Mouse (Mus musculus) C2C12 (cell line): Measurements from ENCODE around the gene Trim41. TPM values are rescaled to one million over a fixed set of nuclear protein-coding genes. Genes with fewer than 3 reads are reported as not detected.
A peak's percentile ranks its signal among the peaks of the same experiment; 100 is the strongest.

Experiments used
- H3K27me3 ChIP-seq: one replicate; pipeline ENCODE4 v1.6.1; 2011; ENCODE audit not compliant: control insufficient read depth, insufficient read depth, insufficient read length
- H3K36me3 ChIP-seq: one replicate; pipeline ENCODE4 v1.6.1; 2011; ENCODE audit not compliant: control insufficient read depth, insufficient read depth
- H3K4me3 ChIP-seq: one replicate; pipeline ENCODE4 v1.5.1; 2011; ENCODE audit warnings: mild to moderate bottlenecking, control low read depth; ENCODE audit not compliant: poor library complexity, insufficient read depth, severe bottlenecking
- H3K79me2 ChIP-seq: one replicate; pipeline ENCODE4 v1.6.1; 2011; ENCODE audit not compliant: control insufficient read depth, insufficient read depth
- H3K79me3 ChIP-seq: one replicate; pipeline ENCODE4 v1.6.1; 2011; ENCODE audit warnings: low read depth, control low read depth
- H3ac ChIP-seq: one replicate; pipeline ENCODE3; 2011; ENCODE audit warnings: low read depth; ENCODE audit not compliant: control insufficient read depth, insufficient read length
- CTCF ChIP-seq: IDR thresholded peaks from one replicate; pipeline ENCODE4 v1.5.1; 2011; ENCODE audit not compliant: control insufficient read depth, insufficient read depth, insufficient read length
- FOSL1 ChIP-seq: IDR thresholded peaks from one replicate; pipeline ENCODE4 v1.8.0; 2011; ENCODE audit warnings: mild to moderate bottlenecking, low read length; ENCODE audit not compliant: poor library complexity, insufficient read depth, severe bottlenecking
- MAX ChIP-seq: IDR thresholded peaks from one replicate; pipeline ENCODE4 v1.6.1; 2011; ENCODE audit warnings: mild to moderate bottlenecking, control low read depth
- MYOD1 ChIP-seq: IDR thresholded peaks from one replicate; pipeline ENCODE4 v1.6.1; 2011; ENCODE audit warnings: low read depth; ENCODE audit not compliant: control insufficient read depth, insufficient read length
- MYOG ChIP-seq: IDR thresholded peaks from one replicate; pipeline ENCODE4 v1.6.1; 2011; ENCODE audit not compliant: control insufficient read depth, insufficient read length; ENCODE audit errors: extremely low read depth
- USF1 ChIP-seq: IDR thresholded peaks from one replicate; pipeline ENCODE4 v1.6.1; 2011; ENCODE audit warnings: low read depth, mild to moderate bottlenecking, control low read depth, moderate library complexity
- polyA plus RNA-seq: library from polyadenylated mRNA; unstranded; fragments of >200 nt; fragmentation: generic; extraction: Trizol; gene quantifications from one replicate; pipeline ENCODE4 v1.2.1, GENCODE M21; 2012; ENCODE audit warnings: missing spikeins

Gene Trim41
- polyA plus RNA-seq, 1 experiment = 24.4 TPM

DNA sequence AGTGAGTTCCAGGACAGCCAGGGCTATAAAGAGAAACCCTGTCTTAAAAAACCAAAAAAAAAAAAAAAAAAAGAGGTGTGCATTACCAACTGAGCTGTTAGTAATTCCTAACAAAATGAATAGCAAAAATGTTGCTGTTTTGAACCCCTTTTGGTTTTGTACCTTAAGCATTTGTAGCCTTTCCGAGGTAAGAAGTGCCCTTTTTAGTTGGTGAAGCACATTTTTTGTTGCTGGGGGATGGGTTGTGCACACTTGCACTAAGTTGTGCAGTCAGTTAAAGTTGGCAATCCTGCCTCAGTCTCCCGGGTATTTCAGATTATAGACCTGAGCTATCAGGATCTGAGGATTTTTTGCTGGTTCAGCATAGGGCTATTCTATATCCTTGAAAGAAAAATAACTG, 12.2 kb downstream of the Trim41 start:
- H3K36me3 ChIP-seq = peaks cover 94% of the 10 kb centered on the region

DNA sequence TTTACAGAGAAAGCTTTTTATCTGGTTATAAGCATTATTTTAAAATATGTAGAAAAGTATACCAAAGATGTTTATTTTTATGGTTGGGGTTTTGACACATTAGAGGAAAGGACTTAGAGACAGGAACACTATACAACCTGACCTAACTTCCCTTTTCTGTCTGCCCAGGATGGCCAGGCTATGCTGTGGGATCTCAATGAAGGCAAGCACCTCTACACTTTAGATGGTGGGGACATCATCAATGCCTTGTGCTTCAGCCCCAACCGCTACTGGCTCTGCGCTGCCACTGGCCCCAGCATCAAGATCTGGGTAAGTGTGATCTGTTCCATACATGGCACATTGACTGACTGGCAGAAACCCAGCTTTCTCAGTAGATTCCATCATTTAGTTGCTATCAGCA, 13.2 kb downstream of the Trim41 start:
- Histone ChIP-seq H3K79me3 (peaks cover 44% of the 10 kb centered on the region), H3K79me2 (peaks cover 61% of the 10 kb centered on the region), H3ac (no peak overlapping the region), H3K36me3 (peaks cover 84% of the 10 kb centered on the region), H3K27me3 (no peaks in the 10 kb centered on the region), H3K4me3 (no peak overlapping the region)
- TF ChIP-seq CTCF (no peak), FOSL1 (no peak), MYOD1 (no peak)

More for the DNA sequence above, 12.2 kb downstream of the Trim41 start:
- TF ChIP-seq CTCF (no peak), MYOG (no peak), MYOD1 (no peak)
- H3K79me3 ChIP-seq = peaks cover 44% of the 10 kb centered on the region
- no peak overlapping the region for H3K4me3 ChIP-seq
- no peak overlapping the region for H3ac ChIP-seq
- H3K27me3 ChIP-seq = no peaks in the 10 kb centered on the region
- H3K79me2 ChIP-seq = peaks cover 53% of the 10 kb centered on the region

DNA sequence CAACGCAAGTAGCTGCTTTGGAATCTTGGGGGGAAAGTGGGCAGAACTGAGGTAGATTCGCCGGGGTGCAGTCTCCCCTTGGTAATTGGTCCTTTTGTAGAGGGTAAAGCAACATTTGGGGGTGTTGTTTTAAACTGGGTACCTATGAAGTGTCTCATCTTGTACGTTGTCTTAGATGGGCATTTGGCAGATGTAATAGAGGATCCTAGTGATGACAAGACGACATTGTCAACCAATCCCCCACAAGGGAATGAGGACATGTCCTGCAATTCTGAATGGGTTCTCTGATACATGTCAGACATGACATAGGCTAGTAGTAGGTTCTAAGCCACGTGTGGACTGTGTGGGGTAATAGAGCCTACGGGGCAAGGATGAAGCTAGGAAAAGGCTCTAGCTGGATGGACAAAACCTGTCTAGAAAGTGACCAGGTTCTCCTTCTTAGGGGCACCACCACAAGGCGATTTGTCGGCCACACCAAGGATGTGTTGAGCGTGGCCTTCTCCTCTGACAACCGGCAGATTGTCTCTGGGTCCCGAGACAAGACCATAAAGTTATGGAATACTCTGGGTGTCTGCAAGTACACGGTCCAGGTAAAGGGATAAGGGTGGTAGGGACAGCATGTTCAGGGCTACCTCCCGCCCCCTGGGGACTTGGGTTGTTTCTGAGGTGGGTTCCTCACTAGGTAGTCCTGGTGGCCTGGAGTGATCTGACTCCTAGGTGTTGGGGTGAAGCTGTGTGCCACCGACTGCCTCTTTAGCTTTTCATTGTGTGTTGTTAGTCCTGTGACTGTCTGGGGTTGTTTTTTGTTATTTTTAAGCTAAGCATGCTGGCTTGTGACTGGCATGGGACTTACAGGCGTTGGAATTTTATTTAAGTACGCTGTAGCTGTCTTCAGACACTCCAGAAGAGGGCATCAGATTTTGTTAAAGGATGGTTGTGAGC, 15.1 kb downstream of the Trim41 start:
- Histone ChIP-seq H3K79me3 (peaks cover 54% of the 10 kb centered on the region), H3K27me3 (no peaks in the 10 kb centered on the region), H3ac (peak overlapping the region; percentile 97), H3K4me3 (peak overlapping the region; percentile 95), H3K36me3 (peaks cover 66% of the 10 kb centered on the region), H3K79me2 (peaks cover 80% of the 10 kb centered on the region)
- TF ChIP-seq MAX (peak; percentile 19), CTCF (no peak)

DNA sequence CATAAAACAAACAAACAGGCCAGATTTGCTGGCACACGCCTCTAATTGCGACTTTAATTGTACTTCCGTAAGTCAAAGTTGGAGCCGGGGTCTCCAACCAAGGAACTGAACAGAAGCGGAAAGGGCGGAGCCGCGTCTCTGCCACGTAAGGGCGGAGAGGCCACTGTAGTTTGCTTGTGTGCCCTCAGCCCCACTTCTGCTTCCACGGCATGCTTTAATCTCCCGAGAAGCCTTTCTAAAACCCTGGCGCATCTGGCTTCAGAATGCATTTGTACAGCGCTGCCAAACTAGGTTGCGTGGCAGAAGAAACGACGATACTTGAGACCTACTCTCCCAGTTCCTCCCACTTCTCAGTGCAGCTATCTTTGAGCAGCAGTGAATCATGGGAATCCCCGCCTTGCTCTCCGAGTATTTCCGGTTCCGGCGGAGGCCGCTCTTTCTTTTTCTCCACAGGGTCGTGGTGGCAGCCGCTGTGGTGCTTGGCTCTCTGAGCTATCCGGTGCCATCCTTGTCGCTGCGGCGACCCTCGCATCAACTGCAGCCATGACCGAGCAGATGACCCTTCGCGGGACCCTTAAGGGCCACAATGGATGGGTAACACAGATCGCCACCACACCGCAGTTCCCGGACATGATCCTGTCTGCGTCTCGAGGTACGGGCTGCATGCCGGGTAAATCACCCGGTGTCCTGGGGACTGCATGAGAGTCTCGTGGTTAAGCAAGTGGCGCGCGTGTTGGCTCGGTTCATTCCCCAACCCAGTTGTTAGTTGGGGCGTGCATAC, 17.0 kb downstream of the Trim41 start, which contains the start of gene Rack1:
Gene Rack1, plus strand, starts transcription at position 412 of the 781 bp plus-strand sequence.
- TF ChIP-seq CTCF = no peak
- TF ChIP-seq MAX = peak; percentile 79
- no peak for TF ChIP-seq USF1
- TF ChIP-seq MYOG = no peak
- TF ChIP-seq MYOD1 = no peak
- TF ChIP-seq FOSL1 = no peak
- Histone ChIP-seq H3K79me2 (peaks cover 78% of the 10 kb centered on the region), H3K4me3 (peak within 1 kb of the TSS; percentile 95), H3ac (peak within 1 kb of the TSS; percentile 97), H3K36me3 (peaks cover 46% of the 10 kb centered on the region), H3K27me3 (no peaks in the 10 kb centered on the region), H3K79me3 (peaks cover 54% of the 10 kb centered on the region)

DNA sequence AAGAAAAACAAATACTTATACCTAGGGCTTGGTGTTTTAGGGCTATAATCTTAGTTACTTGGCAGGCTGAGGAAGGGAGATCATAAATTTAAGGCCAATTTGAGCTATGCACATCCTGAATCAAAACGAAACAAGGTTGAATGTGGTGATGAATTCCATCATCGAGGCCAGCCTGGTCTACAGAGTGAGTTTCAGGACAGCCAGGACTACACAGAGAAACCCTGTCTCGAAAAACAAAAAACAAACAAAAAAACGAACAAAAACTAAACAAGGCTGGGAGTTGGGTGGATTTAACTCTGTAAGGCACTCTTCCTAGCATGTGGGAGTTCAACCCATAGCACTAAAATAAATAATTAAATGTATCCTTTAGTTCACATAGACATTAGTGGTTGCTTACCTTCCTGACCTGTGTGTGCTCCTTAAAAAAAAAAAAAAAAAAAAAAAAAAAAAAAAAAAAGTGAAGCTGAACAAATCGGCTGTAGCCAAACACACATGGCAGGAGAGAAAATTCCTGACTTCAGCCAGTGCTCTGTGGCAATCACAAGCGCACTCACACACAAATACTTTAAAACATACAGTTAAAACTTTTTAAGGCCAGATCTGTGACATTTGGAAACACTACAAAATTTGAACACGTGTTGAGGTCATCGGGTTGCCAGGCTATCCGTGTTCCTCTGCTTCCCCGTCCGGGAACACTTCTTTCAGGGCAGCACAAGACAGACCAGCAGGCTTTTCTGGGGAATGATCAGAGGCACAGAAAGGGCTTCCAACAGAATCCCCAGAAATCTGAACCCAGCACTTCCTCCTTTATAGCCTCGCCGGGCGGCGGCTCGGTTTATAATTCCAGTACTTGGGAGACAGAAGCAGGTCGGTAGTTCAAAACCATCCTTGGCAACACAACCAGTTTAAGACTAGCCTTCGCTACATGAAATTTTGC, 17.9 kb downstream of the Trim41 start:
- TF ChIP-seq CTCF (no peak), MAX (no peak), MYOD1 (no peak), FOSL1 (no peak), USF1 (peak; percentile 28), MYOG (no peak)
- no peaks in the 10 kb centered on the region for H3K27me3 ChIP-seq
- peaks cover 70% of the 10 kb centered on the region for H3K79me2 ChIP-seq
- peaks cover 50% of the 10 kb centered on the region for H3K79me3 ChIP-seq
- H3ac ChIP-seq = peak overlapping the region; percentile 85
- H3K4me3 ChIP-seq = peak overlapping the region; percentile 88
- peaks cover 38% of the 10 kb centered on the region for H3K36me3 ChIP-seq
